Mouse (Mus musculus) neural tube, embryonic 14.5 days (tissue): ENCODE measurements around the gene Kcnh1. TPM values are rescaled to one million over a fixed set of nuclear protein-coding genes. Genes with fewer than 3 reads are reported as not detected.

Experiments used
- polyA plus RNA-seq: library from polyadenylated mRNA; unstranded; fragments of >200 nt; fragmentation: Nextera tagmentation; extraction: Ambion mirVana; gene quantifications from 2 replicates; pipeline ENCODE4 v1.2.1, GENCODE M21; 2014

Kcnh1 gene
- polyA plus RNA-seq, 1 experiment from 2014 or later: 3.1 TPM

Other genes with a start within 250 kb of the Kcnh1 start
- gene Rd3, start 213.4 kb upstream of the Kcnh1 start, polyA plus RNA-seq: 1.1 and 1.8 TPM in 2 replicates
- 1.7 and 2.3 TPM in 2 replicates for gene Traf5, start 98.2 kb upstream of the Kcnh1 start, polyA plus RNA-seq
- gene Rcor3, start 52.7 kb upstream of the Kcnh1 start, polyA plus RNA-seq: 47.2 and 55.7 TPM in 2 replicates